Mouse (Mus musculus): Measurements from ENCODE around the gene Arhgef18. TPM values are rescaled to one million over a fixed set of nuclear protein-coding genes. Genes with fewer than 3 reads are reported as not detected.

Arhgef18 gene
- total RNA-seq, 2 experiments from 2014 or later: 24.7 to 29.1 TPM

GRCm38 (mm10) chr8:3394600-3394999, 1.8 kb downstream of the Arhgef18 start:
- no peak for ATAC-seq (replicated peaks; ENCODE audit: poor library complexity, severe bottlenecking)

GRCm38 (mm10) chr8:3395246-3395645, 2.4 kb downstream of the Arhgef18 start:
- ATAC-seq (replicated peaks; ENCODE audit: poor library complexity, severe bottlenecking): no peak

DNA sequence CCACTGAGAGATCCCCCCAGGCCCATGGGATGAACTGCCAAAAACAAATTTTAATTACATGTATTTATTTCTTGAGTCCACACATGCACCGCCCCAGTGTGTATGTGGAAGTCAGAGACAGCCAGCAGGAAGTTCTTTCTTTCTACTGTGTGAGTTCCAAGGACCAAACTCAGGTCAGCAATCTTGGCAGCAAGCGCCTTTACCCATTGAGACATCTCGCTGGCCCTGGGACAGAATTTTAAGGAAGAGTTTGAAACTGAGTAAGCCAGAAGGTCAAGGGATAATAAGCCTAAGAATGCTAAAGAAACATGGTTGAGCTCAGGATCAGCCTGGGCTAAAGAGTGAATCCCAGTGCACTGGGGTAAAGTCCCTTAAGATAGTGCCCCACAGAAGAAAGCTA, 4.8 kb downstream of the Arhgef18 start:
- no peak for ATAC-seq (replicated peaks; ENCODE audit: poor library complexity, severe bottlenecking)

DNA sequence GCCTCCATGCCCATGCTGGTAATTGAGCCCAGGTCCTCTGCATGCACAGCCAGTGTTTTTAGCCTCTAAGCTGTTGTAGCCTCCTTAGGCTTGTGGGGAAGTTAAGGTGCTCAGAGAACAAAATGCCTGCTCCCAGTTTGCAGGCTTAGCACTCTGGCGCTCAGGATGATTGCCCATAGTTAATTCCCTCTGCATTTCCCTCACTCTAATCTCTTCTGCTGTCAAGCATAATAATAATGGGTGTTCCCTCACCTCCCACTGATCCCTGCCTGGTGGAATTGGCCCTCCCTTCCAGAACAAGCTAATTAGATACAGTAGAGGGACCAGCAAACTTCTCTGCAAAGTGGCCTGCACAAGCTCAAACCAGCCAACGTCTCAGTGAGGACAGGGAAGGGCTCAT, 7.7 kb downstream of the Arhgef18 start:
- no peak for ATAC-seq (replicated peaks; ENCODE audit: poor library complexity, severe bottlenecking)

- no peak for ATAC-seq (replicated peaks; ENCODE audit: poor library complexity, severe bottlenecking)
Observed at GRCm38 (mm10) chr8:3407417-3407816, 14.6 kb downstream of the Arhgef18 start.

GRCm38 (mm10) chr8:3411085-3411484, 18.3 kb downstream of the Arhgef18 start:
- no peak for ATAC-seq (replicated peaks; ENCODE audit: poor library complexity, severe bottlenecking)

DNA sequence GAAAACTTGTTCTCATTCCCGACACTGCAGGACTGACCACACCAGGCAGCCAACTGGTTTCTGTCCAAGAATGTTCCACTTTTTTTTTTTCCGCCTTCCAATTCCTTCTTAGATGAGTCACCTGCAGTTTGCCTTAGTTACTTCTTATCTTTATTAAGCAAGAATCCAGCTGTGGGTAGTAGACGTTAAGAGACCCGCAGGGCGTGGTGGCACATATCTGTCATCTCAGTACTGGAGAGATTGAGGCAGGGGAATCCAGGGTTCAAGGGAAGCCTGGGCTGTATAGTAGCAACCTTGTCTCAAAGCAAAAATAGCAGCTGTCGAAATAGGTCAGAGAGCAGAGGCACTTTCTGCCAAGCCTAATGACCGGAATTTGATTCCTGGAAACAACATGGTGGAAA, 19.1 kb downstream of the Arhgef18 start:
- no peak for ATAC-seq (replicated peaks; ENCODE audit: poor library complexity, severe bottlenecking)

DNA sequence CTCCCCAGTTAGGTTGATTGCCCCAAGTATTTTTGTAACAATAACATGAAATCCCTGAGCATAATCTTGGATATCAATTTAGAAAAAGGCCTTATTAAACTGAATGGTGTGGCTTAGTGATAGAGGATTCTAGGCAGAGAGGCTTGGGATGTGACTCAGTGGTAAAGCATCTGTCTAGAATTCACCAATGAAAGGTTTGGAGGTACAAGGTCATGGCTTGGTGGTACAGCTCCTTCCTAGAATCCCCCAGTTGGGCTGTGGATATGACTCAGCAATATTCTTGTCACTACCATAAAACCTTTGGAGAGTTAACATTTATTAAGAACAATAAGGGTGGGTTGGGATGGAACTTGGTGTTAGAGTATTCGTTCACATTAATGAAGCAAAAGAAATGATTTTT, 20.0 kb downstream of the Arhgef18 start:
- ATAC-seq (replicated peaks; ENCODE audit: poor library complexity, severe bottlenecking): no peak

DNA sequence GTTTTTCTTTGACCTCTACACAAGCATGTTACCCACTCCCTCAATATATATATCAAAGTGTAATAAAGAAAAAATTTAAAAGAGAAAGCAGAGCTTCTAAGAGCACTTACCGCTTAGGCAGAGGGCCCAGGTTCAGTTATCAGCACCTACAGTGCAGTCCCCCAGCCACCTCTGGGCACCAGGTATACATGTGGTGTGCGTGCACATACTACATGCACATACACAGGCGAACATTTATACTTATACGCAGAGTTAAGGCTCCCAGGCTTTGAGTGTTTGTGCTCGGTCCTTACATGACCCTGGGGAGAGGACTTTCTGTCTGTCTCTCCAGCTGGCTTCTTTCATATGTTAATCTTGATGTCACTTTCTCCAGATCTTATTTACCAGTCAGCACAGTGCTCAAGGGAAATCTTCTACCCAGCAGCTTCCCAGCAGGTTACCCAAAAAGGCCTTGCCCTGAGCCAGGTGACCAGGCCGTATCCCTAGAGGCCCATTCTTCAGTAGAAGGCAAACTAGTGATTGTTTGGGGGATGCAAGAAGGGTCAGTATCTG, 21.9 kb downstream of the Arhgef18 start:
- ATAC-seq (replicated peaks; ENCODE audit: poor library complexity, severe bottlenecking): 0 out of 2 replicates have a peak, but pooled peaks have one; percentile 12

DNA sequence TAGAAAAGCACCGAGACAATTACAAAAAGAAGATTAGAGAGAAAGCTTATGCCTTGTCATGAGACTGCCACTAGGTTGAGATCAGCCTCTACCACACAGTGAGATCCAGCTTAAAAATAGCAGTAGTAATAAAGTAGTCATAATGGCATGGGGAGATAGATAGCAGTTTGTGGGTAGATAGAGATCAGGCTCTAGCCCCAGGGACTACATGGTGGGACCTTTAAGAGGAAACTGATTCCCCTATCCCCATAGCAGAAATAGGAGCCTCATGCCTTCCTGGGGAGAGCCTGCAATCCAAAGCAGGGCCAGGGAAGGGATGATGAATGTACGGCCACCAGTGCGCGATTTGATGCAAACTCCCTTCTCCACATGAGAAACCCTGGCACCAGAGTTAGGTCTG, 22.5 kb downstream of the Arhgef18 start:
- 0 out of 2 replicates have a peak, but pooled peaks have one; percentile 5 for ATAC-seq (replicated peaks; ENCODE audit: poor library complexity, severe bottlenecking)

GRCm38 (mm10) chr8:3415661-3416060, 22.9 kb downstream of the Arhgef18 start:
- ATAC-seq (replicated peaks; ENCODE audit: poor library complexity, severe bottlenecking): no peak

- no peak for ATAC-seq (replicated peaks; ENCODE audit: poor library complexity, severe bottlenecking)
Observed at GRCm38 (mm10) chr8:3416846-3417245, 24.0 kb downstream of the Arhgef18 start.

DNA sequence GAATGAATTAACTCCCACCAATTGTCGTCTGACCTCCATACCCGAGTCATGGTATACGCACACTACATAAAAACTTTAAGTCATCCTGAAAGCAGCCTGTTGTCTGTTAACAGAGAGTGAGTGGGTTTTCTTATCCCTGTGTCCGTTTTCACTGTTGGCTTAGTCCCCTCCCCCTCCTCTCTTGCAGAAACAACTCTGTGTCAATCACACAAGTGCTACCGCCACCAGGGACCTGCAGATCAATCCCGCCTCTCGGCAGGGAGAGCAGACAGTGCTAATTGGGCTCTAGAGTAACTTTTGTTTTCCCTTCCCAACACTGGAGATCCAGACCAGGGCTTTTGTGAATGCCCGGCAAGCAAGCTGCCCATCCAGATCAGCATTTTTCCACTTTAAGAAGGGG, 24.6 kb downstream of the Arhgef18 start:
- no peak for ATAC-seq (replicated peaks; ENCODE audit: poor library complexity, severe bottlenecking)

DNA sequence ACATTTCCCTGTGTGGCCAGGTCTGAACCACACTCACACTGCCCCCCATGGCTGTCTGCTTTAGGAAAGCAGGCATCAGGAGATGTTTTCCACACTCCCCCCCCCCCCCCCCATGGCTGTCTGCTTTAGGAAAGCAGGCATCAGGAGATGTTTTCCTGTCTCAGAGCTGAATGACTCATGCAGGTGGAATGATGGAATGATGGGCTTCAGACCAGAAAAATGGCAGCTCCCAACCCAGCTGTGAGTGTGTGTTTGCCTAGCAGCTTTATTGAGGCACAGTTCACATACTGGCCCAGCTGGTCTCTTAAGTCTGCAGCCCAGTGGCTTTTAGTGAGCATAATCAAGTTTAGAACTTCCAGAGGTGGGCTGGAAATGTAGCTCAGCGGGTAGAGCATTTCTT, 25.3 kb downstream of the Arhgef18 start:
- no peak for ATAC-seq (replicated peaks; ENCODE audit: poor library complexity, severe bottlenecking)

- ATAC-seq (replicated peaks; ENCODE audit: poor library complexity, severe bottlenecking): no peak
Observed at GRCm38 (mm10) chr8:3420105-3420706, 27.4 kb downstream of the Arhgef18 start.

- ATAC-seq (replicated peaks; ENCODE audit: poor library complexity, severe bottlenecking): no peak
Observed at GRCm38 (mm10) chr8:3421507-3421906, 28.7 kb downstream of the Arhgef18 start.

- ATAC-seq (replicated peaks; ENCODE audit: poor library complexity, severe bottlenecking): no peak
Observed at GRCm38 (mm10) chr8:3425217-3425616, 32.4 kb downstream of the Arhgef18 start.

DNA sequence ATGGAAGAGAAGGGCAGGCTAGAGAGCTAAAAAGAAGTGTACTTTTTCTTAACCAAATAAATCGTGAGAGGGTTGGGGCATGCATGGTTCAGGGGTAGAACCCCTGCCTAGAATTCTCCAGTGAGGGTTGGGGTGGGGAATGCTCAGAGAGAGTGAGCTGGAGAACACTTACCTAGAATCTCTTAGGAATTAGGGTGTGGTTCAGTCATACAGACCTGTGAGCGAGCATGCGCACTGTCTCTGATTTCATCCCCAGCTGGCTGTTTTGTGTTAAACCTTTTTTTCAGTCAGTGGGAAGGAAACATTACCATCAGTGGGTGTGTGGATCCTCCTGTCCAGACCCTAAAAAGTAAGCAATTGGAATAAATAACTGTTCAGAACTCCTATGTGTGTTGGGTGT, 33.4 kb downstream of the Arhgef18 start:
- no peak for ATAC-seq (replicated peaks; ENCODE audit: poor library complexity, severe bottlenecking)

DNA sequence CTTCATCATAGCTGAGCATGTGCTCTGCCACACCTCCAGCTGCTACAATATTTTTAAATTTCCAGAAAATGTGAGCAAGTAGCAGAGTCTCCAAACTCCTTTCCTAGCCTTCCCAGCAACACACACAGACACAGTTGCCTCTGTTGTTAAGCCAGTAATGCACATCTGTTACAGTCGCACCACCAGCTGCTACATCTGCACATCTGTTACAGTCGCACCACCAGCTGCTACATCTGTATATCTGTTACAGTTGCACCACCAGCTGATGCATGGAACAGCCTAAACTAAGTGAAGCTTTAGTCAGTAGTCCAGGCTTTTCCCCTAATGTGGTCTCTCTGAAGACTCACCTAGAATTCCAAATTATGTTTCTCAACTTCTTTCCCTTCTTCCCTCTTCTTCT, 35.6 kb downstream of the Arhgef18 start:
- no peak for ATAC-seq (replicated peaks; ENCODE audit: poor library complexity, severe bottlenecking)

GRCm38 (mm10) chr8:3429966-3430365, 37.2 kb downstream of the Arhgef18 start:
- no peak for ATAC-seq (replicated peaks; ENCODE audit: poor library complexity, severe bottlenecking)

- no peak for ATAC-seq (replicated peaks; ENCODE audit: poor library complexity, severe bottlenecking)
Observed at GRCm38 (mm10) chr8:3431113-3431512, 38.3 kb downstream of the Arhgef18 start.

GRCm38 (mm10) chr8:3436492-3436891, 43.7 kb downstream of the Arhgef18 start:
- ATAC-seq (replicated peaks; ENCODE audit: poor library complexity, severe bottlenecking): no peak

Measured in granulocyte monocyte progenitor cell, adult 5-6 weeks (primary cell).